Mouse (Mus musculus) heart, embryonic 14.5 days (tissue): Measurements from ENCODE around the gene Bfar. TPM values are rescaled to one million over a fixed set of nuclear protein-coding genes. Genes with fewer than 3 reads are reported as not detected.

Source experiments
- ATAC-seq: fragments of 200-750 bp; cut with Nextera tagmentation; 2 replicates; pipeline ENCODE4 v1.8.0; 2017; ENCODE audit warnings: low read depth, moderate TSS enrichment; ENCODE audit not compliant: insufficient number of reproducible peaks, insufficient read depth, low FRiP score
- H3K27ac ChIP-seq, 2 experiments: fragments of 200-500 bp in 1 of 2; fragments of 300-500 bp in 1 of 2; sonication (generic) in 1 of 2; replicated peaks in 1 of 2; 2 replicates each; pipeline ENCODE4 v1.5.1; 2012 to 2014; ENCODE audit warnings: low read depth in 2 of 2, low read length in 2 of 2, control low read depth in 1 of 2, mild to moderate bottlenecking in 1 of 2, mixed read lengths in 1 of 2; ENCODE audit not compliant: control insufficient read depth in 1 of 2, insufficient read depth in 1 of 2
- H3K27me3 ChIP-seq: fragments of 300-500 bp; sonication (generic); 2 replicates; pipeline ENCODE4 v1.6.1; 2014; ENCODE audit warnings: mild to moderate bottlenecking, low read length, control low read depth; ENCODE audit not compliant: control insufficient read depth, insufficient read depth
- H3K36me3 ChIP-seq: fragments of 300-500 bp; sonication (generic); 2 replicates; pipeline ENCODE4 v1.6.1; 2014; ENCODE audit warnings: mild to moderate bottlenecking, control low read depth, low read length, mixed read lengths; ENCODE audit not compliant: control insufficient read depth, insufficient read depth
- H3K4me1 ChIP-seq, 2 experiments: fragments of 200-500 bp in 1 of 2; fragments of 300-500 bp in 1 of 2; sonication (generic) in 1 of 2; 2 replicates each; pipeline ENCODE4 v1.6.1; 2012 to 2014; ENCODE audit warnings: low read length in 2 of 2, control low read depth in 1 of 2, mixed read lengths in 1 of 2; ENCODE audit not compliant: control insufficient read depth in 2 of 2, insufficient read depth in 2 of 2
- H3K4me2 ChIP-seq: fragments of 300-500 bp; sonication (generic); 2 replicates; pipeline ENCODE4 v1.6.1; 2014; ENCODE audit warnings: mild to moderate bottlenecking, low read length
- H3K4me3 ChIP-seq, 2 experiments: fragments of 200-500 bp in 1 of 2; fragments of 300-500 bp in 1 of 2; sonication (generic) in 1 of 2; 2 replicates each; pipeline ENCODE4 v1.5.1; 2012 to 2014; ENCODE audit warnings: low read length in 2 of 2, mild to moderate bottlenecking in 2 of 2, control low read depth in 1 of 2, low read depth in 1 of 2, moderate library complexity in 1 of 2; ENCODE audit not compliant: control insufficient read depth in 1 of 2, insufficient read depth in 1 of 2
- H3K9ac ChIP-seq: fragments of 300-500 bp; sonication (generic); 2 replicates; pipeline ENCODE4 v1.6.1; 2014; ENCODE audit warnings: mild to moderate bottlenecking, low read length
- H3K9me3 ChIP-seq: fragments of 300-500 bp; sonication (generic); 2 replicates; pipeline ENCODE4 v1.6.1; 2016; ENCODE audit warnings: low read length, control low read depth; ENCODE audit not compliant: control insufficient read depth
- WGBS: fragments of 180-500 bp; shearing (Covaris S2); extraction: QIAGEN DNeasy Blood & Tissue Kit; methylation state at CpG from one replicate; pipeline ENCODE4 v1.1.7; 2014; 5-methylcytosine and 5-hydroxymethylcytosine counted together
- polyA plus RNA-seq: library from polyadenylated mRNA; unstranded; fragments of >200 nt; fragmentation: Nextera tagmentation; extraction: Ambion mirVana; gene quantifications from 2 replicates; pipeline ENCODE4 v1.2.1, GENCODE M21; 2014

The Bfar gene
- polyA plus RNA-seq, 1 experiment from 2014 or later, result 42.8 TPM

DNA sequence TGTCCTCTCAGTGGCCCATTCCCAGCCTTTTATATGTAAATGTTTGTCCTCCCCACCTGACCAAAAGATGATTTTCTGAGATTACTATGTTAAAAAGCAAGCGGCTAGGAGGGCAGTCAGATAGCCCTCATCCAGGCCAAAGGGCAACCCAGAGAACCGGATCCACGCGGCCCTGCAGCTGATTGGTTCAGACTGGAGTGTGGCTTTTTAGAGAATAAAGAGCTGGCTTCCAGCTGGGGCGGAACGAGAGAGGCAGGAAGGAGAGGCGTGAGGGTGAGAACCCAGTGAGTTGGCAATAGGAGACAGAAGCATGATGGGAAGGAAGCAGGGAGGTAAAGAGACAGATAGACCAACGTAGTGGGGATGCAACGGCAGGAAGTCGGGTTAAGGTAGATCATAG, 51.3 kb downstream of the Bfar start:
- no peak overlapping the region for H3K4me3 ChIP-seq
- 39% methylated on average over 10 of the region's 10 CpGs for WGBS
- H3K27me3 ChIP-seq, result no peaks in the 10 kb centered on the region
- no peaks in the 10 kb centered on the region for H3K36me3 ChIP-seq
- H3K4me1 ChIP-seq, result no peaks in the 10 kb centered on the region
- H3K9me3 ChIP-seq, result no peaks in the 10 kb centered on the region
- H3K4me2 ChIP-seq, result no peak overlapping the region
- no peak overlapping the region for H3K9ac ChIP-seq
- ATAC-seq, result no peak
- H3K27ac ChIP-seq, result no peak overlapping the region

GRCm38 (mm10) chr16:13727811-13728335, 56.2 kb downstream of the Bfar start:
- H3K4me3 ChIP-seq, result no peak overlapping the region
- no peak overlapping the region for H3K27ac ChIP-seq
- no peaks in the 10 kb centered on the region for H3K36me3 ChIP-seq
- no peaks in the 10 kb centered on the region for H3K9me3 ChIP-seq
- H3K4me1 ChIP-seq, result peaks cover 2 to 7% of the 10 kb centered on the region in 2 experiments
- H3K27me3 ChIP-seq, result no peaks in the 10 kb centered on the region
- 80% methylated on average over 5 of the region's 5 CpGs for WGBS
- ATAC-seq, result no peak
- no peak overlapping the region for H3K9ac ChIP-seq
- no peak overlapping the region for H3K4me2 ChIP-seq

DNA sequence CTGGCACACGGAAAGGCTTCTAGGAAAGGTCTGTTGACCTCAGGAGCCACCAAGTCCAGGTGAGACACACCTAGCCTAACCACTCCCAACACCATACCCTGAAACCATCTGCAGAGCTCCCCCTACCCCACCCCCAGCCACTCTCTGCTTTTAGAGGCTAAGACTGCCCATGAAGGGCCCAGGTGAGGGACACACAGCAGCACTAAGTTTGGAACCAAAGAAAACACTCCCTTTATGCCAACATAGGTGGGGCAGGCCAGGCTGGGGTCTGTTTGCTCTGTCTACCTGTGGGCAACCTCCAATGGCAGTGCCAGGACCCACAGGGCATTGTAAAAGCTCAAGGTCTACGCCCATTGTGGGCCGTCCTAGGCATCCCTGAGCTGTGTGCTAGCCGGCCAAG, 57.8 kb downstream of the Bfar start:
- no peak for ATAC-seq
- 78% methylated on average over 4 of the region's 4 CpGs for WGBS
- H3K4me3 ChIP-seq, result no peak overlapping the region
- no peak overlapping the region for H3K27ac ChIP-seq
- no peaks in the 10 kb centered on the region for H3K36me3 ChIP-seq
- no peaks in the 10 kb centered on the region for H3K27me3 ChIP-seq
- H3K9ac ChIP-seq, result no peak overlapping the region
- H3K4me1 ChIP-seq, result peaks cover 2 to 7% of the 10 kb centered on the region in 2 experiments
- no peaks in the 10 kb centered on the region for H3K9me3 ChIP-seq
- H3K4me2 ChIP-seq, result no peak overlapping the region

- H3K9me3 ChIP-seq, result no peaks in the 10 kb centered on the region
- peaks cover 2 to 7% of the 10 kb centered on the region in 2 experiments for H3K4me1 ChIP-seq
- no peaks in the 10 kb centered on the region for H3K27me3 ChIP-seq
- peak within 1 kb of the TSS; percentile 59 for H3K4me2 ChIP-seq
- H3K4me3 ChIP-seq, result peak within 1 kb of the TSS in 1 of 2 experiments; percentile 11; a peak in 1 of 4 replicates
- ATAC-seq, result no peak
- H3K9ac ChIP-seq, result no peak within 1 kb of the TSS
- 8% methylated on average over 26 of the region's 26 CpGs for WGBS
- no peaks in the 10 kb centered on the region for H3K36me3 ChIP-seq
- H3K27ac ChIP-seq, result no peak within 1 kb of the TSS
Observed at GRCm38 (mm10) chr16:13730285-13731255, 58.9 kb downstream of the Bfar start, which contains the start of gene Pla2g10. TSS of gene Pla2g10 (minus strand) at chr16:13730983.

DNA sequence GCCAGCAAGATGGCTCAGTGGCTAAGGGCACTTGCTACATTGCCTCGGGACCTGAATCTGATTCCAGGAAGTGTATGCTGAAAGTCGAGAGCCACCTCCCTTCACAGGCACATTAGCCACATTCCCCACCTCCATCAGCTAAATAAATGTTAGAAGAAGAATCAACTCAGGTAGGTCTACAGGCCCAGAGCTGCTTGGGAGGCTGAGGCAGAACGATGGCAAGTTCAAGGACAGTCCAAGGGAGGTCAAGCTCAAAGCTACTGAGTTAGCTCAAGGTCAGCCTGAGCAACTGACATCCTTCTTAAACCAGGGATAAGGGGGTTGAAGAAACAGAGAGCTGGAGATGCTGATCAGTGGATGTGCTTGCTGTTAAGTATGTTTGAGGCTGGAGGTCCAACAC, 61.1 kb downstream of the Bfar start:
- Histone ChIP-seq H3K4me1 (peaks cover 2 to 7% of the 10 kb centered on the region in 2 experiments), H3K9me3 (no peaks in the 10 kb centered on the region), H3K9ac (no peak overlapping the region), H3K36me3 (no peaks in the 10 kb centered on the region), H3K4me2 (no peak overlapping the region), H3K4me3 (no peak overlapping the region), H3K27ac (no peak overlapping the region), H3K27me3 (no peaks in the 10 kb centered on the region)
- WGBS, result 68% methylated on average over 3 of the region's 3 CpGs
- ATAC-seq, result no peak

GRCm38 (mm10) chr16:13733518-13734137, 62.0 kb downstream of the Bfar start:
- no peak overlapping the region for H3K9ac ChIP-seq
- peaks cover 2 to 7% of the 10 kb centered on the region in 2 experiments for H3K4me1 ChIP-seq
- no peaks in the 10 kb centered on the region for H3K9me3 ChIP-seq
- no peaks in the 10 kb centered on the region for H3K27me3 ChIP-seq
- H3K27ac ChIP-seq, result no peak overlapping the region
- H3K4me2 ChIP-seq, result no peak overlapping the region
- 16% methylated on average over 9 of the region's 9 CpGs for WGBS
- H3K4me3 ChIP-seq, result no peak overlapping the region
- no peak for ATAC-seq
- H3K36me3 ChIP-seq, result no peaks in the 10 kb centered on the region

- Histone ChIP-seq H3K4me1 (peaks cover 0 to under 1% of the 10 kb centered on the region in 2 experiments; a peak in 1 of 4 replicates), H3K9ac (no peak overlapping the region), H3K4me2 (no peak overlapping the region), H3K9me3 (no peaks in the 10 kb centered on the region), H3K36me3 (no peaks in the 10 kb centered on the region), H3K27ac (no peak overlapping the region), H3K4me3 (no peak overlapping the region), H3K27me3 (no peaks in the 10 kb centered on the region)
- 74% methylated on average over 8 of the region's 8 CpGs for WGBS
- ATAC-seq, result no peak
Observed at GRCm38 (mm10) chr16:13735977-13736376, 64.3 kb downstream of the Bfar start.
